Mouse (Mus musculus) heart, postnatal 0 days (tissue): ENCODE measurements at regions not wholly inside any gene's neighbourhood (a gene's known extent, or its start where the extent isn't known, plus 50 kb on each side); places are given as distances from the start of the nearest gene placed in this dataset.

Experiments used
- CTCF ChIP-seq: IDR thresholded peaks from 2 replicates; pipeline ENCODE4 v1.5.1; 2016; ENCODE audit warnings: antibody characterized with exemption, control low read depth, low read depth
- EP300 ChIP-seq: IDR thresholded peaks from 2 replicates; pipeline ENCODE4 v1.6.1; 2016; ENCODE audit warnings: antibody characterized with exemption, low read depth

DNA sequence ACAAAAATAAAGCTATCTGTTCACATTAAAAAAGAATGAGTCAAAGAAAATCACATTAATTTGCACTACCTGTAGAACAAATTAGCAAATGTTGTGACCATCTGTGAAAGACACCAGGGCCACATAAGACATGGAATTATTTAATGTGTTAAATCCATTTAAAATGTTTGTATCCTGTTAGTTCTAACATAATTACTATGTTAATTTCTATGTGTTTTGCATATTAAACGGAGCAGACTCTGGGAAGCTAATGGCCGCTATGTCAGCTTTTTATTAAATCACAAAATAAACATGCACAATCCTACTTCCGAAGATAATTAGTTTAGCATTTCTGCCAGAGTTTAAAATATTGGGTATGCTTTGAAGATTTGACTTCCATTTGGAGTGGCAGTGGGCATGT, 1194.8 kb downstream of the Cdh11 start:
- TF ChIP-seq CTCF = no peak
- no peak for TF ChIP-seq EP300
